Mouse (Mus musculus): ENCODE measurements around the gene 2210010C04Rik. TPM values are rescaled to one million over a fixed set of nuclear protein-coding genes. Genes with fewer than 3 reads are reported as not detected.
"Not testable (repeated sequence)": the region's sequence is repeated elsewhere in the genome, so short reads cannot be mapped to it uniquely, and the experiment has no call there.

Gene 2210010C04Rik
- polyA plus RNA-seq, 1 experiment from 2014 or later, result not detected

- Histone ChIP-seq H3K27me3 (ENCODE audit: control insufficient read depth, insufficient read depth, low read length) (no peaks in the 10 kb centered on the region), H3K4me1 (replicated peaks; ENCODE audit: control insufficient read depth, insufficient read depth, low read length) (no peaks in the 10 kb centered on the region), H3K27ac (ENCODE audit: low read depth, low read length) (no peak overlapping the region), H3K9me3 (ENCODE audit: control insufficient read depth, low read length) (no peaks in the 10 kb centered on the region), H3K9ac (ENCODE audit: low read length) (no peak overlapping the region), H3K36me3 (ENCODE audit: control insufficient read depth, insufficient read depth, low read length) (no peaks in the 10 kb centered on the region), H3K4me2 (ENCODE audit: low read depth, low read length, severe bottlenecking) (no peak overlapping the region), H3K4me3 (ENCODE audit: low read depth, low read length) (no peak overlapping the region)
- DNase-seq (ENCODE audit: low spot score) (no peak), ATAC-seq (replicated peaks; ENCODE audit: low FRiP score) (no peak)
- WGBS, result 83% methylated on average over 6 of the region's 6 CpGs
Observed at GRCm38 (mm10) chr6:41032802-41033201, 2.5 kb downstream of the 2210010C04Rik start.

GRCm38 (mm10) chr6:41032231-41032630 lies 3.1 kb downstream of the 2210010C04Rik start:
- ATAC-seq (replicated peaks; ENCODE audit: low FRiP score) (no peak), DNase-seq (ENCODE audit: low spot score) (no peak)
- H3K4me3 ChIP-seq (ENCODE audit: low read depth, low read length), result no peak overlapping the region
- H3K27ac ChIP-seq (ENCODE audit: low read depth, low read length), result no peak overlapping the region
- no peaks in the 10 kb centered on the region for H3K27me3 ChIP-seq (ENCODE audit: control insufficient read depth, insufficient read depth, low read length)
- no peaks in the 10 kb centered on the region for H3K9me3 ChIP-seq (ENCODE audit: control insufficient read depth, low read length)
- H3K9ac ChIP-seq (ENCODE audit: low read length), result no peak overlapping the region
- no peaks in the 10 kb centered on the region for H3K4me1 ChIP-seq (replicated peaks; ENCODE audit: control insufficient read depth, insufficient read depth, low read length)
- H3K4me2 ChIP-seq (ENCODE audit: low read depth, low read length, severe bottlenecking), result no peak overlapping the region
- H3K36me3 ChIP-seq (ENCODE audit: control insufficient read depth, insufficient read depth, low read length), result no peaks in the 10 kb centered on the region
- WGBS, result 89% methylated on average over 3 of the region's 3 CpGs

GRCm38 (mm10) chr6:41030821-41031220 lies 4.5 kb downstream of the 2210010C04Rik start:
- H3K27me3 ChIP-seq (ENCODE audit: control insufficient read depth, insufficient read depth, low read length), result no peaks in the 10 kb centered on the region
- H3K4me3 ChIP-seq (ENCODE audit: low read depth, low read length), result no peak overlapping the region
- no peaks in the 10 kb centered on the region for H3K36me3 ChIP-seq (ENCODE audit: control insufficient read depth, insufficient read depth, low read length)
- DNase-seq (ENCODE audit: low spot score) (no peak), ATAC-seq (replicated peaks; ENCODE audit: low FRiP score) (no peak)
- no peaks in the 10 kb centered on the region for H3K9me3 ChIP-seq (ENCODE audit: control insufficient read depth, low read length)
- WGBS, result 86% methylated on average over 3 of the region's 3 CpGs
- H3K4me2 ChIP-seq (ENCODE audit: low read depth, low read length, severe bottlenecking), result no peak overlapping the region
- no peak overlapping the region for H3K9ac ChIP-seq (ENCODE audit: low read length)
- H3K4me1 ChIP-seq (replicated peaks; ENCODE audit: control insufficient read depth, insufficient read depth, low read length), result no peaks in the 10 kb centered on the region
- H3K27ac ChIP-seq (ENCODE audit: low read depth, low read length), result no peak overlapping the region

- Histone ChIP-seq H3K9ac (ENCODE audit: low read length) (no peak overlapping the region), H3K4me1 (replicated peaks; ENCODE audit: control insufficient read depth, insufficient read depth, low read length) (no peaks in the 10 kb centered on the region), H3K4me3 (ENCODE audit: low read depth, low read length) (no peak overlapping the region), H3K36me3 (ENCODE audit: control insufficient read depth, insufficient read depth, low read length) (no peaks in the 10 kb centered on the region), H3K27me3 (ENCODE audit: control insufficient read depth, insufficient read depth, low read length) (no peaks in the 10 kb centered on the region), H3K27ac (ENCODE audit: low read depth, low read length) (no peak overlapping the region), H3K9me3 (ENCODE audit: control insufficient read depth, low read length) (no peaks in the 10 kb centered on the region), H3K4me2 (ENCODE audit: low read depth, low read length, severe bottlenecking) (no peak overlapping the region)
- no peak for DNase-seq (ENCODE audit: low spot score)
- WGBS, result 57% methylated on average over 2 of the region's 2 CpGs
- no peak for ATAC-seq (replicated peaks; ENCODE audit: low FRiP score)
Observed at GRCm38 (mm10) chr6:41027053-41027452, 8.3 kb downstream of the 2210010C04Rik start.

GRCm38 (mm10) chr6:41025873-41026650 lies 9.2 kb downstream of the 2210010C04Rik start:
- Histone ChIP-seq H3K4me3 (ENCODE audit: low read depth, low read length) (no peak overlapping the region), H3K9ac (ENCODE audit: low read length) (no peak overlapping the region), H3K4me2 (ENCODE audit: low read depth, low read length, severe bottlenecking) (no peak overlapping the region), H3K9me3 (ENCODE audit: control insufficient read depth, low read length) (no peaks in the 10 kb centered on the region), H3K36me3 (ENCODE audit: control insufficient read depth, insufficient read depth, low read length) (no peaks in the 10 kb centered on the region), H3K4me1 (replicated peaks; ENCODE audit: control insufficient read depth, insufficient read depth, low read length) (no peaks in the 10 kb centered on the region), H3K27ac (ENCODE audit: low read depth, low read length) (no peak overlapping the region), H3K27me3 (ENCODE audit: control insufficient read depth, insufficient read depth, low read length) (no peaks in the 10 kb centered on the region)
- WGBS, result 81% methylated on average over 2 of the region's 2 CpGs
- DNase-seq (ENCODE audit: low spot score) (no peak), ATAC-seq (replicated peaks; ENCODE audit: low FRiP score) (no peak)

- DNase-seq (ENCODE audit: low spot score) (no peak), ATAC-seq (replicated peaks; ENCODE audit: low FRiP score) (no peak)
- Histone ChIP-seq H3K36me3 (ENCODE audit: control insufficient read depth, insufficient read depth, low read length) (no peaks in the 10 kb centered on the region), H3K4me2 (ENCODE audit: low read depth, low read length, severe bottlenecking) (no peak overlapping the region), H3K27ac (ENCODE audit: low read depth, low read length) (no peak overlapping the region), H3K9me3 (ENCODE audit: control insufficient read depth, low read length) (no peaks in the 10 kb centered on the region), H3K4me1 (replicated peaks; ENCODE audit: control insufficient read depth, insufficient read depth, low read length) (no peaks in the 10 kb centered on the region), H3K27me3 (ENCODE audit: control insufficient read depth, insufficient read depth, low read length) (no peaks in the 10 kb centered on the region), H3K9ac (ENCODE audit: low read length) (no peak overlapping the region), H3K4me3 (ENCODE audit: low read depth, low read length) (no peak overlapping the region)
- WGBS, result 91% methylated on average over 2 of the region's 2 CpGs
Observed at GRCm38 (mm10) chr6:41019140-41019539, 16.2 kb downstream of the 2210010C04Rik start.

- Histone ChIP-seq H3K9ac (ENCODE audit: low read length) (no peak overlapping the region), H3K4me2 (ENCODE audit: low read depth, low read length, severe bottlenecking) (no peak overlapping the region), H3K27ac (ENCODE audit: low read depth, low read length) (no peak overlapping the region), H3K27me3 (ENCODE audit: control insufficient read depth, insufficient read depth, low read length) (no peaks in the 10 kb centered on the region), H3K9me3 (ENCODE audit: control insufficient read depth, low read length) (no peaks in the 10 kb centered on the region), H3K4me1 (replicated peaks; ENCODE audit: control insufficient read depth, insufficient read depth, low read length) (no peaks in the 10 kb centered on the region), H3K4me3 (ENCODE audit: low read depth, low read length) (no peak overlapping the region), H3K36me3 (ENCODE audit: control insufficient read depth, insufficient read depth, low read length) (no peaks in the 10 kb centered on the region)
- DNase-seq (ENCODE audit: low spot score) (no peak), ATAC-seq (replicated peaks; ENCODE audit: low FRiP score) (no peak)
- 91% methylated on average over 2 of the region's 2 CpGs for WGBS
Observed at GRCm38 (mm10) chr6:41018629-41019028, 16.7 kb downstream of the 2210010C04Rik start.

GRCm38 (mm10) chr6:41015065-41015464 lies 20.2 kb downstream of the 2210010C04Rik start:
- WGBS, result 82% methylated on average over 4 of the region's 4 CpGs
- DNase-seq (ENCODE audit: low spot score) (no peak), ATAC-seq (replicated peaks; ENCODE audit: low FRiP score) (no peak)
- Histone ChIP-seq H3K4me2 (ENCODE audit: low read depth, low read length, severe bottlenecking) (no peak overlapping the region), H3K9ac (ENCODE audit: low read length) (no peak overlapping the region), H3K27me3 (ENCODE audit: control insufficient read depth, insufficient read depth, low read length) (no peaks in the 10 kb centered on the region), H3K4me1 (replicated peaks; ENCODE audit: control insufficient read depth, insufficient read depth, low read length) (no peaks in the 10 kb centered on the region), H3K9me3 (ENCODE audit: control insufficient read depth, low read length) (no peaks in the 10 kb centered on the region), H3K36me3 (ENCODE audit: control insufficient read depth, insufficient read depth, low read length) (no peaks in the 10 kb centered on the region), H3K27ac (ENCODE audit: low read depth, low read length) (no peak overlapping the region), H3K4me3 (ENCODE audit: low read depth, low read length) (no peak overlapping the region)

- not testable (repeated sequence) for ATAC-seq (replicated peaks; ENCODE audit: low FRiP score); H3K36me3 ChIP-seq (ENCODE audit: control insufficient read depth, insufficient read depth, low read length); H3K27me3 ChIP-seq (ENCODE audit: control insufficient read depth, insufficient read depth, low read length); H3K4me3 ChIP-seq (ENCODE audit: low read depth, low read length); H3K9ac ChIP-seq (ENCODE audit: low read length); H3K9me3 ChIP-seq (ENCODE audit: control insufficient read depth, low read length); H3K4me1 ChIP-seq (replicated peaks; ENCODE audit: control insufficient read depth, insufficient read depth, low read length); H3K4me2 ChIP-seq (ENCODE audit: low read depth, low read length, severe bottlenecking); H3K27ac ChIP-seq (ENCODE audit: low read depth, low read length); DNase-seq (ENCODE audit: low spot score)
Observed at GRCm38 (mm10) chr6:40999379-40999778, 35.9 kb downstream of the 2210010C04Rik start, which contains the start of gene Gm2663. TSS of gene Gm2663 (minus strand) at chr6:40999479.
